Mouse (Mus musculus): ENCODE results near the gene Socs1.
"Not testable (repeated sequence)": the region's sequence is repeated elsewhere in the genome, so short reads cannot be mapped to it uniquely, and the experiment has no call there.

The Socs1 gene

GRCm38 (mm10) chr16:10785371-10786231, at the start of gene Socs1:
Gene Socs1 (minus strand): TSS chr16:10785536.
- peak; percentile 88 to 90 for DNase-seq (ENCODE audit: low spot score in 2 of 2)

- DNase-seq (ENCODE audit: low spot score in 2 of 2) = no peak
Observed at GRCm38 (mm10) chr16:10834542-10834910, 49.2 kb upstream of the Socs1 start.

GRCm38 (mm10) chr16:10828461-10828805, 43.1 kb upstream of the Socs1 start:
- no peak for DNase-seq (ENCODE audit: low spot score in 2 of 2)

- DNase-seq (ENCODE audit: low spot score in 2 of 2) = no peak
Observed at GRCm38 (mm10) chr16:10827766-10828460, 42.6 kb upstream of the Socs1 start.

- no peak for DNase-seq (ENCODE audit: low spot score in 2 of 2)
Observed at GRCm38 (mm10) chr16:10827269-10827668, 41.9 kb upstream of the Socs1 start.

GRCm38 (mm10) chr16:10825840-10826239, 40.5 kb upstream of the Socs1 start:
- DNase-seq (ENCODE audit: low spot score in 2 of 2) = no peak

- DNase-seq (ENCODE audit: low spot score in 2 of 2) = no peak
Observed at GRCm38 (mm10) chr16:10824536-10824935, 39.2 kb upstream of the Socs1 start.

- DNase-seq (ENCODE audit: low spot score in 2 of 2) = no peak
Observed at GRCm38 (mm10) chr16:10821387-10821786, 36.1 kb upstream of the Socs1 start.

GRCm38 (mm10) chr16:10819966-10820365, 34.6 kb upstream of the Socs1 start:
- DNase-seq (ENCODE audit: low spot score in 2 of 2) = no peak

GRCm38 (mm10) chr16:10818579-10819135, 33.3 kb upstream of the Socs1 start:
- DNase-seq (ENCODE audit: low spot score in 2 of 2) = no peak

GRCm38 (mm10) chr16:10814864-10815263, 29.5 kb upstream of the Socs1 start:
- no peak for DNase-seq (ENCODE audit: low spot score in 2 of 2)

GRCm38 (mm10) chr16:10813726-10814125, 28.4 kb upstream of the Socs1 start:
- DNase-seq (ENCODE audit: low spot score in 2 of 2) = no peak

GRCm38 (mm10) chr16:10812865-10813371, 27.6 kb upstream of the Socs1 start, which contains the start of gene Gm11172:
Gene Gm11172 (plus strand): TSS chr16:10812915.
- no peak for DNase-seq (ENCODE audit: low spot score in 2 of 2)

GRCm38 (mm10) chr16:10810376-10810775, 25.0 kb upstream of the Socs1 start:
- no peak for DNase-seq (ENCODE audit: low spot score in 2 of 2)

GRCm38 (mm10) chr16:10805789-10806527, 20.6 kb upstream of the Socs1 start, which contains the start of gene Prm1:
Gene Prm1 (minus strand): TSS chr16:10805839.
- no peak for DNase-seq (ENCODE audit: low spot score in 2 of 2)

GRCm38 (mm10) chr16:10802420-10802819, 17.1 kb upstream of the Socs1 start:
- not testable (repeated sequence) for DNase-seq (ENCODE audit: low spot score in 2 of 2)

- DNase-seq (ENCODE audit: low spot score in 2 of 2) = no peak
Observed at GRCm38 (mm10) chr16:10796034-10796433, 10.7 kb upstream of the Socs1 start, which contains the start of gene Prm2. Gene Prm2 (minus strand): TSS chr16:10796134.

- DNase-seq (ENCODE audit: low spot score in 2 of 2) = no peak
Observed at GRCm38 (mm10) chr16:10790702-10791101, 5.4 kb upstream of the Socs1 start, which contains the start of gene Prm3. Gene Prm3 (minus strand): TSS chr16:10790914.

- DNase-seq (ENCODE audit: low spot score in 2 of 2) = no peak
Observed at GRCm38 (mm10) chr16:10788866-10789265, 3.5 kb upstream of the Socs1 start.

GRCm38 (mm10) chr16:10788271-10788670, 2.9 kb upstream of the Socs1 start, which contains the start of gene Tnp2:
Gene Tnp2 (minus strand): TSS chr16:10788660.
- DNase-seq (ENCODE audit: low spot score in 2 of 2) = no peak

GRCm38 (mm10) chr16:10787548-10788058, 2.3 kb upstream of the Socs1 start:
- DNase-seq (ENCODE audit: low spot score in 2 of 2) = no peak

All from natural killer cell, adult 2 months (primary cell).